Mouse (Mus musculus) hindbrain, embryonic 16.5 days (tissue): Measurements from ENCODE around the gene Kif6. TPM values are rescaled to one million over a fixed set of nuclear protein-coding genes. Genes with fewer than 3 reads are reported as not detected.
A peak's percentile ranks its signal among the peaks of the same experiment; 100 is the strongest.

ENCODE experiments used
- ATAC-seq: fragments of 200-750 bp; cut with Nextera tagmentation; 2 replicates; pipeline ENCODE4 v1.8.0; 2017; ENCODE audit warnings: moderate TSS enrichment, moderate library complexity
- H3K27ac ChIP-seq: fragments of 300-500 bp; sonication (generic); 2 replicates; pipeline ENCODE4 v1.5.1; 2014; ENCODE audit warnings: low read depth, mild to moderate bottlenecking, control low read depth, low read length, moderate library complexity
- H3K27me3 ChIP-seq: fragments of 300-500 bp; sonication (generic); replicated peaks from 2 replicates; pipeline ENCODE4 v1.6.1; 2014; ENCODE audit warnings: low read length; ENCODE audit not compliant: control insufficient read depth, insufficient read depth
- H3K36me3 ChIP-seq: fragments of 300-500 bp; sonication (generic); 2 replicates; pipeline ENCODE4 v1.6.1; 2014; ENCODE audit warnings: mild to moderate bottlenecking, low read length, moderate library complexity, mixed read lengths; ENCODE audit not compliant: control insufficient read depth, insufficient read depth
- H3K4me1 ChIP-seq: fragments of 300-500 bp; sonication (generic); 2 replicates; pipeline ENCODE4 v1.6.1; 2014; ENCODE audit warnings: low read depth, low read length; ENCODE audit not compliant: control insufficient read depth, insufficient read depth
- H3K4me2 ChIP-seq: fragments of 300-500 bp; sonication (generic); 2 replicates; pipeline ENCODE4 v1.6.1; 2014; ENCODE audit warnings: mild to moderate bottlenecking, low read length, control low read depth, moderate library complexity
- H3K4me3 ChIP-seq: fragments of 300-500 bp; sonication (generic); 2 replicates; pipeline ENCODE4 v1.5.1; 2014; ENCODE audit warnings: mild to moderate bottlenecking, low read length, control low read depth, moderate library complexity
- H3K9ac ChIP-seq: fragments of 300-500 bp; sonication (generic); 2 replicates; pipeline ENCODE4 v1.6.1; 2014; ENCODE audit warnings: low read depth, mild to moderate bottlenecking, control low read depth, low read length, moderate library complexity
- H3K9me3 ChIP-seq: fragments of 300-500 bp; sonication (generic); 2 replicates; pipeline ENCODE4 v1.6.1; 2014; ENCODE audit warnings: mild to moderate bottlenecking, low read length, moderate library complexity; ENCODE audit not compliant: control insufficient read depth
- WGBS: fragments of 180-500 bp; shearing (Covaris S2); extraction: QIAGEN DNeasy Blood & Tissue Kit; methylation state at CpG from one replicate; pipeline ENCODE4 v1.1.7; 2014; 5-methylcytosine and 5-hydroxymethylcytosine counted together
- polyA plus RNA-seq: library from polyadenylated mRNA; unstranded; fragments of >200 nt; fragmentation: Nextera tagmentation; extraction: Ambion mirVana; gene quantifications from 2 replicates; pipeline ENCODE4 v1.2.1, GENCODE M21; 2015

Gene Kif6
- polyA plus RNA-seq, 1 experiment from 2014 or later, result 2.0 TPM

DNA sequence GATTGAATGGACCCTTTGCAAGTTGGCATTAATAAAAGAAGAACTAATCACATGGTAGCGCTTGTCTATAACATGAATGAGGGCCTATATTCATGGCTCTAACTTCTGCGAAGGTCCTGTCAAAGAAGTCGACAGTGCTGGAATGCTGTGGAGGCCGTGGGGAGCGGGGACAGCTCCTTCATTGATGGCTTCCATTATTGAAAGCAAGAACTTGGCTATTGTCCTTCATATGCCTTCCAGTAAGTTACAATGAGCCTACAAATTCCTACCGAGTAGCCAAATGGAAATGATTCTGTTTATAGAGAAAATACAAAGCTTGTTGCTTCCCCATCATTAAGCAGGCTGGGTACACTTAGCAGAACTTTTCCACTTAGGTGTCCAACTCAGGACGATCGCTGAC, 66.5 kb downstream of the Kif6 start:
- no peak overlapping the region for H3K27ac ChIP-seq
- no peaks in the 10 kb centered on the region for H3K27me3 ChIP-seq
- ATAC-seq, result no peak
- H3K4me3 ChIP-seq, result no peak overlapping the region
- WGBS, result 39% methylated on average over 8 of the region's 8 CpGs
- no peak overlapping the region for H3K4me2 ChIP-seq
- H3K4me1 ChIP-seq, result no peaks in the 10 kb centered on the region
- no peaks in the 10 kb centered on the region; the same call in 1 of the 2 replicates for H3K9me3 ChIP-seq
- no peak overlapping the region for H3K9ac ChIP-seq
- no peaks in the 10 kb centered on the region for H3K36me3 ChIP-seq

DNA sequence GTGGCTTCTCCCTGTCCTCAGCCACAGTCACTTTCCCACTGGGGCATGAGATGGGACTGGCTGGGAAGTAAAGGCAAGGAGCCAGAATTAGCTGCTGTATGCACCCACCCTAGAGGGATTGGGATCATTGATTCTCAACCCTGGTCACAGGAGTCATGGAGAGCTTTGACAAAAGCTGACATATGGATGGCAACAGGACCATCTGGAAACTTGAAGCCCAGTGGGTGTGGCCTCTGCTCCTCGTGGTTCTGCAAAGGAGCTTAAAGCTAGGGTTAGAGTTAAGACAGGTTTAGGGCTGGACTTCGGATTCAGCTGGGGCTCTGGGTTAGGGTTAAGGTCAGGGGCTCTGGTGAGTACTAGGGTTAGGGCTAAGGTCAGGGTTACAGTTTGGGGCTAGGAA, 69.2 kb downstream of the Kif6 start:
- Histone ChIP-seq H3K4me1 (no peaks in the 10 kb centered on the region), H3K9ac (no peak overlapping the region), H3K4me3 (no peak overlapping the region), H3K36me3 (no peaks in the 10 kb centered on the region), H3K27me3 (no peaks in the 10 kb centered on the region), H3K27ac (no peak overlapping the region), H3K4me2 (no peak overlapping the region), H3K9me3 (no peaks in the 10 kb centered on the region; the same call in 1 of the 2 replicates)
- ATAC-seq, result peak; percentile 65
- WGBS, result 29% methylated on average over 2 of the region's 2 CpGs

DNA sequence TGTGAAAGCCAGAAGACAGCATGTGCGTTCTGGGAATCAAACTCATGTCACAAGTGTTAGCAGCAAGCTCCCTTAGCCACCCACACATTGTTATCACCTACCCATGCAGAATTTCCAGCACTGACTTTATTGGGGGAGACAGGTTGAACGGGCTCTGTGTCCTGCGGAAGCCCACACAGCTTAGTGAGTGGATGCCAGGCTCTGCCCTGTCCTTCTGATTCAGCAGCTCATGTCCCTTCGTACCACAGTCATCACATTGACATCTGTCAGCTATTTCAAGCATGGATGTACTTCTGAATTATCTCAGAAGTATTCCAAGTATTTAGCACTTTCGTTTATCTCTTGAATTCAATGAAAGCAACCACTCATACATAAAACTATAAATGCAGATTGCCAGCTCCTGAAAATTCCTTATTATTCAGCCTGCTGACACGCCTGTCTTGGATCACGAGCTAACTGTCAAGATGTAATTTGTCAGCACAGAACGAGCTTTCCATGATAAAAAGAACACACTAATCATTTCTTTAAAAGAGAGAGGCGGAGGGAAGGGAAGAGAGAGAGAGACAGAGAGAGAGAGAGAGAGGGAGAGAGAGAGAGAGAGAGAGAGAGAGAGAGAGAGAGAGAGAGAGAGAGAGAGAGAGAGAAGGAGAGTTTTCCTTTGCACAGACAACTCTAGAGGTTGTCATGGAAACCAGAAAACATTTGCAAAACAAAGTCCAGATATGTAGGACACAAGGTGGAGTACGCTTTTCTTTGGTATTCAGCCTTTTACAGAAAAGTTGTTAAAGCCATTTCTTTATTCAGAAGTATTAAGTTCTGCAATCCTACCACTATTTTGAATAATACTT, 75.9 kb downstream of the Kif6 start:
- Histone ChIP-seq H3K27ac (no peak overlapping the region), H3K36me3 (no peaks in the 10 kb centered on the region), H3K4me2 (no peak overlapping the region), H3K27me3 (no peaks in the 10 kb centered on the region), H3K9ac (no peak overlapping the region), H3K9me3 (no peaks in the 10 kb centered on the region), H3K4me3 (no peak overlapping the region), H3K4me1 (no peaks in the 10 kb centered on the region)
- ATAC-seq, result no peak
- WGBS, result 45% methylated on average over 10 of the region's 10 CpGs

DNA sequence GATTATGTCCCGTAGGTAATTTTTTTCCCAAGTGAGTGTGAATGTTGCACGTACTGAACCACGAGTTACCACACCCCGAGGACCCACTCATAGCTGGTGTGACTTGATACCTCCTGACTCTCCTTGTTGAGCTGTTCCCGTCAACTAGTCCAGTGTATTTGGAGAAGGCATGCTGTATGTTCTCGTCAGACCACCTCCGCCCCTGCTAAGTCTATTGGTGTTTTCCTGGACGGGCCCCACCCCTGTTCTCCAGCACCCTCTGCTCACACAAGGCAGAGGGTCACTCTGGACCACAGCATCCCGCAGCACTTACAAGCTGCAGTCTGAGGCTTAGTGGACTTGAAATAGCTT, 76.5 kb downstream of the Kif6 start:
- H3K27me3 ChIP-seq, result no peaks in the 10 kb centered on the region
- H3K4me2 ChIP-seq, result no peak overlapping the region
- no peaks in the 10 kb centered on the region for H3K9me3 ChIP-seq
- H3K4me1 ChIP-seq, result no peaks in the 10 kb centered on the region
- H3K36me3 ChIP-seq, result no peaks in the 10 kb centered on the region
- no peak overlapping the region for H3K27ac ChIP-seq
- ATAC-seq, result no peak
- 76% methylated on average over 9 of the region's 9 CpGs for WGBS
- H3K4me3 ChIP-seq, result no peak overlapping the region
- H3K9ac ChIP-seq, result no peak overlapping the region

DNA sequence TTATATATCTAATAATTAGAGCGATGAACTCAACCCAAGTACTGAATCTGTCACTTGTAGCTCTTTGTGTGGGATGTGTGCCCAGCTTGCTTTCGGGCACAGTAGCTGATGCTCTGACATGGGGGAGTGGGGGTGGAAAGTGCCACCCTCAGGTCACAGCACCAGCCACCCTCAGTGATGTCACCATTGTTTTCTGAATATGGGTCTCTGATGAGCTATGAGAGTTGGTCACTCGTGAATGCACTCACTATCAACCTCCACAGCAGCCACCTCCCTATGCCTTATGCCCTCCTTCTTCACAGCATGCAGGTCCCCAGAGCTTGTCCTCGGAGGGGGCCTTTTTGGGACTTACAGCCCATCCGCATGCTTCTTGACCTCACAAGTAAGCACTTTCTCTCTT, 78.3 kb downstream of the Kif6 start:
- WGBS, result 69% methylated on average over 5 of the region's 5 CpGs
- H3K36me3 ChIP-seq, result no peaks in the 10 kb centered on the region
- no peaks in the 10 kb centered on the region for H3K9me3 ChIP-seq
- no peak overlapping the region for H3K9ac ChIP-seq
- no peaks in the 10 kb centered on the region for H3K4me1 ChIP-seq
- no peak for ATAC-seq
- no peak overlapping the region for H3K4me2 ChIP-seq
- H3K4me3 ChIP-seq, result no peak overlapping the region
- H3K27me3 ChIP-seq, result no peaks in the 10 kb centered on the region
- H3K27ac ChIP-seq, result no peak overlapping the region

DNA sequence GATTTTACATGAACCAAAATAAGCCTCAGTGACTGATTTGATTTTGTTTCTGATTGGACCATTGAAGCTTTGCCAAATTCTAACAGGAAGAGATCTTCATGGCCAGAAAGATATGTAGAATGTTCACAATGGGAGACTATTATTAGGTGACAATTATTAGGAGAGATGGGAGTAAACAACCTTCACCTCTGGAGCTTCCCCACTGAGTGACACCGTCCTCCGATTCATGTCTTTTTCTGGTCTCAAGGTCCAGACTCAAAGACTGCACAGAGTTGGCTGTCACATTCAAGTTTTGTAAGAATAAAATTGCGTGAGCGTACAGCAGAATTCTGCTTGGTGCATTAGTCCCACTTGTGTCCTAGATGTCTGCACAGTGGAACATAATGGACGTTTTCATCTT, 82.3 kb downstream of the Kif6 start:
- no peak overlapping the region for H3K27ac ChIP-seq
- H3K4me3 ChIP-seq, result no peak overlapping the region
- H3K9me3 ChIP-seq, result no peaks in the 10 kb centered on the region
- H3K27me3 ChIP-seq, result no peaks in the 10 kb centered on the region
- no peaks in the 10 kb centered on the region for H3K4me1 ChIP-seq
- WGBS, result 83% methylated on average over 5 of the region's 5 CpGs
- no peak overlapping the region for H3K9ac ChIP-seq
- no peak for ATAC-seq
- H3K4me2 ChIP-seq, result no peak overlapping the region
- no peaks in the 10 kb centered on the region for H3K36me3 ChIP-seq

DNA sequence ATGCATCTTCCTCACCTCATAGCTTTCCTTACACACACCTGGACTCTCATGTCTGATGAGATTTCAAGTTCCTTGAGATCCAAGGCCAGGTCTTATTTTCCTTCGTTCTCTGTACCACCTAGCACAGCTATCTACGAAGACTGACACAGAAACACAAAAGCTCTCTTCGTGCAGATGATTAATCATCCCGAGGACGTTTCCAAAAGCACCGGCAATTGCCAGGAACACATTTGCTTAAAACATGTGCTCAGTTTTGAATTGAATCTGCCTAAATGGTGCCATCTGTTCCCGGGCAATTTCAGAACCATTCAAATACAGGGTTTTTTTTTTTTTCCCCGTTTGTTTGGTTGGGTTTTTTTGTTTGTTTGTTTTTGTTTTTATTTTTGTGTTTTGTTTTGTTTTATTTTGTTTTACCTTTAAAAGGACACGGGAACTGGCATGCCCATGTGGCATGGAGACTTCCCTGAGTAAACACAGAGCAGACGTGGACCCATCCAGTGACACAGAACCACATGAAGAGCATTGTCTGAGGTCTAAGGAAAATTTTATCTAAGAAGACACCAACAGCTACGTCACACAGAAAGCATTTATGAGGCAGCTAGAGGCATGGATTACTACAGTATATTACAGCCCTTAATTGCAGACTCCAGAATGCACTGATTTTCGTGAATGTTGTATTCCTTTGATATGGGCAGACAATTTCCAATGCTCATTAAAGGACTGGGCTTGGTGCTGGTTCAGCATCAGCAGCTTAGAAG, 88.7 kb downstream of the Kif6 start:
- Histone ChIP-seq H3K4me1 (peaks cover 3% of the 10 kb centered on the region; the same call in 1 of the 2 replicates), H3K27ac (no peak overlapping the region), H3K27me3 (no peaks in the 10 kb centered on the region), H3K4me2 (no peak overlapping the region), H3K9ac (no peak overlapping the region), H3K36me3 (no peaks in the 10 kb centered on the region), H3K4me3 (no peak overlapping the region), H3K9me3 (no peaks in the 10 kb centered on the region)
- WGBS, result 47% methylated on average over 12 of the region's 12 CpGs
- no peak for ATAC-seq

DNA sequence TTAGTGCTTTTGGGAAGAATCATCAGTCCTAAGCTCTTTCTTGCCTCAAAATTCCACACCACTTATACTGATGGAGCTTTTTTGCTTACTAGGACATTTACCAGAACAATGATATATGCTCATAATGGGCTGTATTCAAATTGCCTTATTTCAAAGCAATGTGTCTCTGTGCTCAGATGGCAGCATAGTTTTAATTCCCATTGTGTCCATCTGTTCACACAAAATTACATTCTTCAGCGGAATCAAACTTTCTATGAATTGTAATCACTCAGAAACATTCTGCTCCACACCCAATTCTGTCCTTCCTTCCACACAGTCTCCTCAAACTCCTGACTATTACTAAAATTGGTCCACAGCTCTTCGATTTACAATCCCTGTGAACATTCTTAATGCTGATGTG, 94.3 kb downstream of the Kif6 start:
- Histone ChIP-seq H3K27ac (no peak overlapping the region), H3K4me3 (no peak overlapping the region), H3K27me3 (no peaks in the 10 kb centered on the region), H3K4me2 (no peak overlapping the region), H3K9ac (no peak overlapping the region), H3K9me3 (no peaks in the 10 kb centered on the region), H3K4me1 (no peaks in the 10 kb centered on the region), H3K36me3 (no peaks in the 10 kb centered on the region)
- no peak for ATAC-seq
- 74% methylated on average over 2 of the region's 2 CpGs for WGBS

DNA sequence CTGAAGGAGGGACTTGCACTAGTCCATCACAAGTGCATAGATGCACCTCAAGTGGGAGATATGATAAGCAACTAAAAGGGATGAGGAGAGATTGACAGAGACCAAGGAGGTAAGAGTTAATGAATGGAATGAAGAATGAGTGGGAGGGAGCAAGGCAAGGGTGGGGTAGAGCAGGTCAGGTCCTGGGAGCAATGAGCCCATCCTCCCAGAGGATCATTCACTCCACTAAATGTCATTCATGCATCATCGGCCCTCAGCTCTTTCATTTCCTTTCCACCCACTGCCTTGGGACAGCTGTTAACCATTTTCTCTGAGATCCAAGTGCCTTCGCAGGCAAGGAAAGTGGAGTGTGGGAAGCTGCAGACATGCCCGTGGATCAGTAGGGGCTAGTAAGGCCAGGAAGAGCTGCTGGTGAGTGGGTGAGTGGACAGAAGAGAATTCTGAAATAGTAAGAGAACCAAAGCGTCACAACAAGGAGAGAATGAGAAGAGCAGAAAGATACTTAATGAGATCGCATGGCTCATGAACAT, 95.2 kb downstream of the Kif6 start:
- H3K27me3 ChIP-seq, result no peaks in the 10 kb centered on the region
- 78% methylated on average over 5 of the region's 5 CpGs for WGBS
- H3K27ac ChIP-seq, result no peak overlapping the region
- no peaks in the 10 kb centered on the region for H3K9me3 ChIP-seq
- H3K4me2 ChIP-seq, result no peak overlapping the region
- no peak overlapping the region for H3K4me3 ChIP-seq
- no peak overlapping the region for H3K9ac ChIP-seq
- ATAC-seq, result no peak
- no peaks in the 10 kb centered on the region for H3K4me1 ChIP-seq
- no peaks in the 10 kb centered on the region for H3K36me3 ChIP-seq
